Mouse (Mus musculus) right cerebral cortex, postnatal 14 days (tissue): Measurements from ENCODE around the gene Olfr688.

ENCODE experiments used
- DNase-seq: peaks from one replicate; pipeline ENCODE4 v3.0.0; 2022

Olfr688 gene

DNA sequence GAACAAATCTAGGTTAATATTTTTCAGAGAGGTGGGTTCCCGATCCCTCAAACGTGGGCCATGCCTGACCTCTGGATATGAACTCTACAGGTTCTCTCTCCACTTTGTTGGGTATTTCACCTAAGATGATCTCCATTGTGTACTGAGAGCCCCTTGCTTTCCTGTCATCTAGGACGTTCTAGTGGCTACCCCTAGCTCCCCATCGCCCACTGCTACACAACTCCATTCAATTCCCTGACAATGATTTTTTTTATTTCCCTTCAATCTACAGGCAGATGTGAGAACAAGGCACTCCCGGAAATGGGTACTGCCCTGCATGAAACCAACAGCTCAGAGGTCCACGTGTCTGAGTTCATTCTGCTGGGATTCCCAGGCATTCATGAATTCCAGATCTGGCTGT is at the start of gene Olfr688:
Gene Olfr688, plus strand, starts transcription at position 301 of the 400 bp plus-strand sequence.
- DNase-seq: no peak

DNA sequence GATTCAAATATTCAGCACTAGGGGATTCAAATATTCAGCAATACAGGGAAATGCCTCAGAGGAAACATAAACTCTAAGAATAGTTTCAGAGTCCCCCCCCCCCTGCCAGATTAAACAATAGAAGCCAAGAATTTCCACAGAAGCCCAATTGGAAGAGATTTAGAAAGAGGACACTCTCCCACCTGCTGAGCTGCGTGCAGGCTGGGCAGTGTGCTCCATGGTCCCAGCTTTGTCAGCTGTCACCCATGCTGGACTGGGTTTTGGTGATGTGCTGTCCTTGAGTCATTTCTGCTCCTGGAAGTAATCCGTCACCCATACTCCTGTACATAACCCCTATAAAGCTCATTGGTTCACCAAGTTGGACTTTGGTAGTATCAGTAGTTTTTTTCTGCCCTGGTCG is 40.2 kb upstream of the Olfr688 start:
- DNase-seq: no peak

DNA sequence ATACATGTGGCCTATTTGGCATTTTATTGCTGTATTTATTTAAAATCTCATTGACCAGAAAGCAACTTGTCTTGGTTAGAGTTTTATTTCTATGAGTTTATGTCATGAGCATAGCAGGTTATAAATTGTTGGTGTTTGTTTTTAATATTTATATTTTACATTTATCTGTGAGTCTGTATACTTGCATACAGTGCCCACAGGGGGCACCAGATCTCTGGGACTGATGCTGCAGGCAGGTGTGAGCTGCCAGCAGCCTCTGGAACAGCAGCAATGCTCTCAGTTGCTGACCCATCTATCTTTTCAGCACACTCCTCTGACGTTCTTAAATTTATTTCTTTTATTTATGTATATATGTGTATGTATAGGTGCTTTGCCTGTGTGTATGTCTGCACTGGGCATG is 39.7 kb upstream of the Olfr688 start:
- DNase-seq: no peak

DNA sequence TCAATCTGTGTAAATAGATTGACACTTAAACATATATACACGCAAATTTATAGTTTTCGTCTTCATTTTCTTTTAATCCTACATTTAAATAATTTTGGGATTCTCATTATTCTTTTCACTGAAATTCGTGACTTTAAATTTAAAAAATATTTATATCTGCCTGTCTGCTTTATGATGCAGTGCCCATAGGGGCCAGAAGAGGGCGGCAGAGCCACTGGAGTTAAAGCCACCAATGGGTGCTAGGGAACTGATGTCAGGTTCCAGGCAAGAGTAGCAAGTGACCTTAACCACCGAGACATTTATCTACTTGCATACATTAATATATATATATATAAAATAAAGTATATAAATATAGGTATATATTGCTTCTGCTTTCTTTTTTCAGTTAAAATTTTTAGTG is 31.2 kb upstream of the Olfr688 start:
- no peak for DNase-seq

DNA sequence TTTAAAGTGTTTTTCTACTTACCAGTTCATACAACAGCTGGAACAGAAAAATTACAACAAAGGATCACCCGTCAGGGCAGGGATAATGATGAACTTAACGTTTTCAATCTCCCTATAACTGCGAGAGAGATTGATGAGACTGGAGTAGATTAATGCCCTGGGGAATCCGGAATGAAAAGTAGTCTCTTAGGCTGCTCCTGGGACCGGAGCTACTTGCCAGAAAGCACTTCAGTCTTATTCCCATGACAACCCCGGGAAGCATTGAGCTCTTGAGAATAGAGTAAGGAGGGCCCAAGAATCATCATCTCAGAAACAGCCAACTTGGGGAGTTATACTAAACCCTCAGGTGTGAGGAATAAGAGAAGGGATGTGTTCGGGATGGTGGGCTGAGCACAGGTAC is 15.5 kb upstream of the Olfr688 start:
- no peak for DNase-seq

DNA sequence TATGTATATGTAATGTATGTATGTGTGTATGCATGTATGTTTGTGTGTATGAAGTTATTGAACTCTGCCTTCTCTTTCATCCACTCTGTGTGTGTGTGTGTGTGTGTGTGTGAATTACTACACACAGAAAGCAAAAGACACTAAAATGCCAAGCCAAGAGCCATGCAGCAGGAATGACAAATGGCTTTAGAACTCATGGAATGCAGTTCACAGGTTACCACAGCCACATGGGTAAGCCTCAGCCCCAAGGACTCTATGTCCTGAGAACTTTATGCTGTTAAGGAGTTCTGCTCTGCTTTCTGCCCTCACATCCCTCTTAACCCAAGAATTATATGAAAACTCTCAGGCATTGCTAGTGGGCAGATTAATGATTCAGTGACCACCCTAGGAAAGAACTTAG is 2.2 kb downstream of the Olfr688 start:
- no peak for DNase-seq

DNA sequence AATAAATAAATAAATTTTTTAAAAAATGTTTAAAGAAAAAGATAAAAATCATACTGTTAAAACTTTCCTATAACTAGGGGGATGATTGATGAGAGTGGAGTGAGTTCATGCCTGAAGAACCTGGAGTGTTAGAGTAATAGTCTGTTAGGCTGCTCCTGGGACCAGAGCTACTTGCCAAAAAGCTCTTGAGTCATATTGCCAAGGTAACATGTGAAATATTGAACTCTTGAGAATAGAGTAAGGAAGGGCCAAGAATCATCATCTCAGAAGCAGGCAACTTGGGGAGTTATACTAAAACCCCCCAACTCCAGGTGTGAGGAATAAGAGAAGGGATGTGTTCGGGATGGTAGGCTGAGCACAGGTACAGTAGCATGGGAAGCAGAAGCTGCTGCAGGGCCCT is 23.0 kb downstream of the Olfr688 start, which contains the start of gene Olfr689:
Gene Olfr689, plus strand, starts transcription at position 301 of the 400 bp plus-strand sequence.
- no peak for DNase-seq

DNA sequence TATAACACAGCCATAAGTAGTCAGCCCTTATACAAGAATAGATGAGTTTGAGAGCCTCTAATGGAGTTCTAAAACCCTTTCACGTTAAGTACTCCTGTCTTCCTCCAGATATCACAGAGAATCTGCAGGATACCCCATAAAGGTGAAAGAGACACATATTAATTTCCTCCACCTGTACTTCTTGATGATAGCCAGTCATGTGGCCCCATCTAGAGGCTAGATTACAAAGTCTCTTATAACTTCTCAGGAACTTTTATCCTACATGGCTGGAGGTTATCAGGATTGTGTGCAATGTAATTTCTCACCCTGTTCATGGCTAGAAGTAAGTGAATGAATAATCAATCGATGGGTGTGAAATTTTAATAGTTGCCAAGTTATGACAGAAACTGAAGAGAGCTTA is 37.4 kb downstream of the Olfr688 start:
- DNase-seq: no peak

DNA sequence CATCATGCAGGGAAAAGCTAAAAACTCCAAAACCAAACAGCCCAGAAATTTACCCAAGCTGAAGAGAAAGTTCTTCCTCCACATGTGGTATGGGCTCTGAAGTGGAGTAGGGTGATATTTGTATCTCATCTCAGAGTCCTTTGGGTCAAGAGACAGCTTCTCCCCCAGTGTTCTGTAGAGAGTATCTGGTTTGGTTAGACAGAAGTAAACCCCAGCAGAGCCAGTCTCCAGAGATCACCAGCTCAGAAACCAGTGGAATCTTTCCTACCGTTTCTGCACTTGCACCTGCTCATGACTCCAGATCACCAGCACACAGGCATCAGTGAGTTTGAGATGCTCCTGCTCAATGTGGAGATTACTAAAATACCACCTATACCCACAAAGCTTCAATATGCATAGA is 46.1 kb downstream of the Olfr688 start, which contains the start of gene Olfr690:
Gene Olfr690, minus strand, starts transcription at position 101 of the 400 bp plus-strand sequence.
- no peak for DNase-seq
